Mouse (Mus musculus) CH12.LX (cell line): ENCODE measurements around the gene Moap1.

Experiments used
- BHLHE40 ChIP-seq: IDR thresholded peaks from 2 replicates; pipeline ENCODE4 v1.6.1; 2011; ENCODE audit warnings: mild to moderate bottlenecking, low read depth, low read length, improper control_type of control experiment
- CTCF ChIP-seq, 2 experiments: IDR thresholded peaks in 1 of 2; conservative IDR thresholded peaks in 1 of 2; 2 replicates each; pipeline ENCODE4 v1.5.1; 2011 to 2012; ENCODE audit warnings: low read depth in 2 of 2, low read length in 2 of 2, improper control_type of control experiment in 1 of 2, inconsistent platforms in 1 of 2, mild to moderate bottlenecking in 1 of 2, moderate library complexity in 1 of 2
- GABPA ChIP-seq: IDR thresholded peaks from 2 replicates; pipeline ENCODE4 v1.6.1; 2012; ENCODE audit warnings: low read depth, low read length, improper control_type of control experiment, inconsistent platforms; ENCODE audit not compliant: insufficient replicate concordance
- IRF4 ChIP-seq: IDR thresholded peaks from 2 replicates; pipeline ENCODE4 v1.6.1; 2014; ENCODE audit warnings: low read depth, mild to moderate bottlenecking, inconsistent platforms, low read length, improper control_type of control experiment
- JUN ChIP-seq: IDR thresholded peaks from 2 replicates; pipeline ENCODE4 v1.6.1; 2011; ENCODE audit warnings: low read depth, mild to moderate bottlenecking, low read length, improper control_type of control experiment, moderate library complexity; ENCODE audit not compliant: insufficient read depth
- MAX ChIP-seq: IDR thresholded peaks from 2 replicates; pipeline ENCODE4 v1.6.1; 2011; ENCODE audit warnings: low read length, improper control_type of control experiment
- MAZ ChIP-seq: IDR thresholded peaks from 2 replicates; pipeline ENCODE4 v1.6.1; 2012; ENCODE audit warnings: low read depth, mild to moderate bottlenecking, inconsistent platforms, low read length, improper control_type of control experiment, moderate library complexity
- MEF2A ChIP-seq: IDR thresholded peaks from 2 replicates; pipeline ENCODE4 v1.6.1; 2014; ENCODE audit warnings: low read depth, mild to moderate bottlenecking, inconsistent platforms, low read length, improper control_type of control experiment, borderline replicate concordance
- MXI1 ChIP-seq: IDR thresholded peaks from 2 replicates; pipeline ENCODE4 v1.6.1; 2011; ENCODE audit warnings: mild to moderate bottlenecking, low read depth, low read length, improper control_type of control experiment
- POLR2A ChIP-seq: IDR thresholded peaks from 2 replicates; pipeline ENCODE4 v1.6.1; 2011; ENCODE audit warnings: low read depth, mild to moderate bottlenecking, improper control_type of control experiment, low read length
- SMC3 ChIP-seq: IDR thresholded peaks from 2 replicates; pipeline ENCODE4 v1.6.1; 2011; ENCODE audit warnings: low read depth, low read length, improper control_type of control experiment
- USF1 ChIP-seq: IDR thresholded peaks from 2 replicates; pipeline ENCODE4 v1.6.1; 2014; ENCODE audit warnings: low read depth, mild to moderate bottlenecking, inconsistent platforms, low read length, improper control_type of control experiment
- ZKSCAN1 ChIP-seq: IDR thresholded peaks from 2 replicates; pipeline ENCODE4 v1.6.1; 2012; ENCODE audit warnings: low read depth, inconsistent platforms, low read length, improper control_type of control experiment, borderline replicate concordance

- TF ChIP-seq MAX (no peak), MXI1 (no peak), MAZ (no peak), BHLHE40 (no peak), POLR2A (no peak), ZKSCAN1 (no peak), IRF4 (no peak), USF1 (no peak), CTCF (conservative IDR thresholded peaks at IDR 0.05 in 1 of 2, IDR thresholded peaks at IDR 0.05 in 1 of 2; ENCODE audit: low read depth in 2 of 2, low read length in 2 of 2) (no peak), MEF2A (no peak), GABPA (no peak), SMC3 (no peak), JUN (no peak)
These were observed 349 bp downstream of the Moap1 start for GRCm38 (mm10) chr12:102743036-102743588.
